Mouse (Mus musculus) lung, adult 18-20 months (tissue): ENCODE data around the gene Prickle2.

Source experiments
- DNase-seq, 2 experiments: peaks; one replicate each; pipeline ENCODE4 v3.0.0; 2022; ENCODE audit warnings: mixed read lengths in 2 of 2

Prickle2 gene

DNA sequence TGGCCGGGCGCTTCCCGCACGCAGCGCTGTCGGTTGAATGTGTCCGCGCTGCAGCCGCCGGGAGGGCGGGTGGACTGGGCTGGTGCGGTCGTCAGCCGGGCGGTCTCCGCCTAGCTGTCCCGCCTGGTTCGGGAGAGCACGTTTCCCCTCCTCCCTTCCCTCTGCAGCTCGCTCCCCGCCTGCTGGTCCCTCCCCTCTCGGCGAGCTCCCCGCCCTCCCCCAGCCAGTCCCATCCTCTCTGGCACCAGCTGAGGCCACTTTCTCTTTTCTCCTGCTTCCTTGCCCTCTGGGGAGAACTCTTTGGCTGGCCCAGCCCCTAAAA, at the start of gene Prickle2:
TSS of gene Prickle2 (minus strand) at position 11 of the 322 bp plus-strand sequence.
- peak; percentile 83 to 90 for DNase-seq

DNA sequence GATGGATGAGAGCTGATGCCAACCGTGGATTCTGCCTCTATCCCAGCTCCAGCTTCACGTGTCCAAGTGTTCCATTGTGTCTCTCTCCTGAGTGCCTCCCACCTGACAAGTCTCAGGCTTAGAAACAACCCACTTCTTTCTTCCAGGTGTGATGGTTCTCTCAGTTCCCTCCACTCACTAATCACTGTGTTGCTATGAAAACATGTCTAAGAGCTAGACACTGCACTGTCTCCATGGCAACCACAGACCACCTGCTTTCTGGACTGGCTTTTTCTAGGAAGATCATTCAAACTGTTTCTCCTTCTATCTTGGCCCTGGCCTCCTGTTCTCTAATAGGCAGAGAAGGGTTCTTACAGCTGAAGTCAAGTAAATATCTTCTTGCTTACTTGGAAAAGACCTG, 46.8 kb upstream of the Prickle2 start:
- no peak for DNase-seq

DNA sequence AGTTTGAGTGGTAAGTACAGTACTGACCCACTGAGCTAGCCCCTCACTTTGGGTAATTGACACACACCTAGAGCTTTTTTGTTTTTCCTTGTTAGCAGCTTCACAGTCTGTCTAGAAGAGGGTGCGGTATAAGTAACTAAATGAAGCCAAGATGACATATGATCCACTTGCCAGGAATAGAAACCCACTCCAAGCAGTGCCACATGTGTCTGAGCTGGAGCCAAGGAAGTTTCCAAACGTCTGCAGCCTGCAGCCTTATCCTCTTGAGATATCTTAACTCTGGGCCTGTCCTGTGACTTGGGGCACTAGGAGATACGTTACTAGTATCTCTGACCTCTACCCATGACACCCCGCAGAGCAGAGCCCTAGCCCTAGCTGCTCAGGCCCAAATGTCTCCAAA, 43.5 kb upstream of the Prickle2 start:
- DNase-seq, result no peak

DNA sequence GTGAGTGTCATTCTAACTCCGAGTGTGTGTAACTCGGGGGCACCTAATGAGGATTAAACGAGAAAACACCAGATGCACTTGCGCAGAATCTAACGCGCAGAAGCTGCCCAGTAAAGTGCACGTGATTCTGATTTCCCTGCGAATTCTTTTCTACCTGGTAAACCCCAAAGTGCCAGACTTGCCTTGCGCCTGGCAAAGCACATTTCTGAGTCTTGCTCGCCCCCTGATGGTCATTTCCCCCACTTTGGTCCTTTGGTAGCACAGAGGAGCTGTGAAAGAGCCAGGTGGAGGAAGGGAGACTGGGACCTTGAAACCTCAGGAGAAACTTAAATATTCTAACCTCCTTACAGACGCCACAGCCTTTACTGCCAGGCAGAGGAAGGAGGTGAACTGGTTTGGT, 37.6 kb upstream of the Prickle2 start:
- peak; percentile 42 to 67 for DNase-seq

DNA sequence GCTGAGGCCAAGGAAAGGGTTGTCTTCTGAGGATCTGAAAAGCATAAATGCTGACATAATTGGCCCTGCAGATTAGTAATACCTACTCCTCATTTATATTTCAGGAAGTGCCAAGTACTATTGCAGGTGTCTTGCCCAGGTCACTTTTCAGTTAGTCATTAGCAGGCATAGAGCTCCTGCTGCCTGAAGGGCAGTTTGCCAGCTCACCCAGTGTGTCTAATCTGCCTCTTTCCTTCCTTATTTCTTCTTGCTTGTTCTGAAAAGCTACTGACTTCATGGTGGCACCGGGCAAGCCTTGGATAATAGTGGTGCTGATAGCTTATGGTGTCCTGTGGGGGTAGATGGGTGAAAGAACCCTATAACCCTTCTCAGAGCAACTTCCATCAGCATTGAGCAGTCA, 31.2 kb upstream of the Prickle2 start:
- no peak for DNase-seq

DNA sequence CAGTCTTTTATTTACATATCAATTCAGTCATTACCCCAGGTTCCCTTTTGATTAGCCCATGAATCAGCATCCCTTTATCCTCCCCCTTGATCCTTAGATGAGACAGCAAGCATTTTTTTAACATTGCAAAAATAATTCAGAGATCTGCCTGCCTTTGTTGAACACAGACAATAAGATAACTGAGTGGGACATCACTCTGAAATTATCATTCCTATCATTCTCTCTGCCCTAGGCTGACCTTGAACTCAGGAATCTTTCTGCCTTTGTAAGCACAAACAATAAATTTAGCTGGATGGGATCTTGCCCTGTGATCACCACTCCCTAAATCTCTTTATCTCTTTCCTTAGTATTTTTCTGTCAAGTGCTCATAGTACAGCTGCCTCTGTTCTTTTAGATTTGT, 27.7 kb upstream of the Prickle2 start:
- DNase-seq, result no peak

DNA sequence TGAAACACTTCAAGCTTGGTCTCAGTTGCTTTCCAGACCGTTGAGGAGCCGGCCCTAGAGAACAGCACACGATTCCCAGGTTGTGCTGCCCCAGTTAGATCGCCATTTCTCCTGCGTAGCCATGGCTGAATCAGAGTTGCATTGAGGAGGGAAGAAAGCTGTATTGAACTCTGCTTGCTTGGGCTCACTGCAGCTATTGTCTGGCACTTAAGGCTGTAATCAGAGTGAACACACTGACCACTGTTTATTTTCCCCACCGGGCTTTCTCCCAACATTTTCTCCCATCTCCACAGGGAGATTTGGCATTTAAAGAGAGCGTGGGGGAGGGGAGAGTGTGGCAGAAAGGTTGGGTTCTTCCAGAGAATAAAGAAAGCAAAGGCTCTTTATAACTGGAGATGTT, 22.6 kb upstream of the Prickle2 start:
- peak in 1 of 2 experiments; percentile 10 for DNase-seq

DNA sequence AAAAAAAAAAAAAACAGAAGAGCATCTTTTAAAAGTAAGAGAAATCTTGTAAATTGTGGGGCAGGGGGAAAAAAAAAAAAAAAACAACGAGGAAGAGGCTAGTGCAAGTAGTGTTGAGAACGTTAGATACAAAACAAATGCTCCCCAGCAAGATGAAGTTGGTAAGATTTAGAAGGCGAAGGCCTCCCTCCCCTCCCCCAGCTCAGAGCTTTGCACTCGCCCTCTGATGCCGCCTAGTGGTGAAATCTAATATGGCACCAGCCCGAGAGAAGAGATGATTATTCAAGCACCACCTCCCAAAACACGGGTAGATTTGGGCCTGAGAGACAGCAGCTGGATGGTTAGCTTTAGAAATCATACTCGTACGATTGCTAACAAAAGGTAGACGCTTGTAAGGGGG, 22.1 kb upstream of the Prickle2 start:
- DNase-seq, result peak; percentile 72 to 83

DNA sequence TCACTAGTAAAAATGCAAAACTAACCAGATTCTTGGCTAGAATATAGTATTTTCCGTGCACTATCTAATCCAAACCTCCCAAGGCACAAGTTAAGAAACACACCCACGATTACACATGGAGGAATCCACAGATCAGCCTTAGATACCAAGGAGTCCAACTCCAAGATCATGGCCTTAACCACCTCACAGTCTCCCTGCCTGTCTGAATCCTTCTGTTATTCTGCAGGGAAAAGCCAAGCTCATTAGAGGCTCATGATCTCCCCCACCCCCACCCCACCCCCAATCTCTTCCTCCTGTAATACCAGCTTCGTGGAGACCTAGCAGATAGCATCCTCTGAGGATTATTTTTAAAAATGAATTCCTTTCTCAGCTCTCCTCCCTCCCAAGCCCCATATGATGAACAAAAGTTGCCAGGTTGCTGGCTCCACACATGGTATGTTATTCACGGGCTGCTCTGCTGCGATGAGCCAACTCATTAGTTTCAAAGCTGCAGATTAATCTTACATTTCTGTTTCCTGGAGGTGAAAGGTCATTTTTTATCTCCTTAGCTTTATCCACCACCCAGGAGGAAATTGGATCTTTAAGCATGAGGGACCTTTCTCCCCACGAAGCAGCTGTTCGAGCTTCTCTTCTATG, 21.5 kb upstream of the Prickle2 start:
- no peak for DNase-seq

DNA sequence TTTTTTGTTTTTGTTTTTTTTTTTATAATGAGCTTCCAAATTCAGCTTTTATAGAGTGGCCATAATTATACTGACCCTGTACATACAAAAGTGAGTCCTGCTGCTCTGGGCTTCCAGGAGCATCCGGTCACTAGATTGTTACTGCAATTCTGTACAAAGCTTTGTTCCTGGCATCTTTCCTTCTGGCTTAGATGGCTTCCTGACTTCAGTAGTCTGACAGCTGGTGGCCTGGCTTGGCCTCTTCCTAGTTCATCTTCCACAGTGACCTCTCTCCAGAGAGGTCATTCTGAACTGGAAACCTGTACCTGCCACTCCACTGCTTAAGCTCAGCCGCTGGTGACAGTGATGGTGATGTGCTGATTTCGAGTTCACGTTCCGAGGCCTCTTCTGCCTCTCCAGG, 20.2 kb upstream of the Prickle2 start:
- peak in 1 of 2 experiments; percentile 38 for DNase-seq

DNA sequence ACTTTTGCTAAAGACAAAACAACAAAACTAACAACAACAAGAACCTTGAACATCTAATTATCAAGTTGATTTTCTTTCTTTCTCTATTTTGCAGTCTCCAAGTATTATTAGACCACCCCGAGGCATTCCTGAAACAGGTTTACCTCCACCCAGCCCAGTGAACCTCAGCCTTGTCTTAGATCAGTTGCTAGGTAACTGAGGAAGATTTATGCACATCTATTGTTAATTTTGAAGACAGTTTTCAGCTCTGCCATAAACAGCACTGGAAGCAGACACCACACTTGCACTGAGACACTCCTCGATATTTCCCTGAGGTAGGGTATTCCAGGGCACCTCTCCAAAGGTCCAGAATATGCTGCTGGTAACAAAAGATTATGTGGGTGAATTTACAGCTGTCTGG, 18.4 kb upstream of the Prickle2 start:
- DNase-seq, result no peak

DNA sequence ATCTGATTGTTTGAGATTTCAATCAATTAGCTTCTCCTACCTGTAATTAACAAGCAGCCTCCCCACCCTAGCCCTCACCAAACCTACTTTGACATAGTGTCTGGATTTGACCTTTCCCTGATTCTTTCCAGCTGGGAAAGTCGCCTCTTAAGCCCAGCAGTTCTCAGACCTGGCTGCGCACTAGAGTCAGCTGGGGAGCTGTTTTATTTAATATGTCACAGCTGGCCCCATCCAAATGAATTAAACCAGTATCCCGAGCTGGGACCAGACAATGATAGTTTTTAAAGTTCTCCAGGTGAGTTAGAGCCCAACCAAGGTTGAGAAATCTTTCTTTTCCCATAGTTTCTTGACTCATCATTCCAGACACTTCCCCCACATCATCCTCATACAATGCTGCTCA, 9.9 kb upstream of the Prickle2 start:
- no peak for DNase-seq

DNA sequence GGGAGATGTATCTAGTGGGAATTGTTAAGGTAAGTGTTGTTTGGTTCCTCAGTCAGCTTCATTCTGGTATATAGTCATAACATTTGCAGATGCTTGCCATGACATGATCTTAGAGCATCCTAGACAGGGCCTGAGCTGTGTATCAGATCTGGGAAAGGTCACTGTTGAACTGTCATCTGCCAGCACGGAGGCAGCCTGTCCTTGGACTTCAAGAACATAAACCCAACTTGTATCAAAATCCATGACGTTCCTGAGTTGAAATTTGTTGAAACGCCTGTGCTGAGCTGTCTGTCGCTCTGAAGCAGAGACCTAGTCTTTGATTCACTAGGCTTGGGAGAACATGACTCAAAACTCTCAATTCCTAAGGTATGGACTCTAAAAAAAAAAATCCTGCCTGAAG, 8.8 kb upstream of the Prickle2 start:
- DNase-seq, result no peak

DNA sequence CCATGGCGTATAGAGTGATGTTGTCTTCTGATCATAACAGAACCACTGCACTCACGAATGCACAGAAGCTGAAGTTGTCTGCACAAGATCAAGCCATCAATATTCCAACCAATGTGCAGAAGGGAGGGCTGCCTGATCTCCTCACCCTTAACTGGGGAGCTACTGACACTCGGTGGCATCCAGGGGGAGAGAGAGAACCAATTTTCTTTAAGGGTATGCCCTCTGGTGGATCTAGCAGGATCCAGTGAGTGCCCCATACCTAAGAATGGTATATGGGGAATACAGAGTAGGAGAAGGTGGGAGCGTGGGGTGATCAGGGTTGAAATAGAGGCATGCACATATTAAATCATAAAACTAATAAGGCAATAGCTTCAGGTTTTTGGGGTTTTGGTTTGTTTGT, 2.2 kb upstream of the Prickle2 start:
- no peak for DNase-seq

DNA sequence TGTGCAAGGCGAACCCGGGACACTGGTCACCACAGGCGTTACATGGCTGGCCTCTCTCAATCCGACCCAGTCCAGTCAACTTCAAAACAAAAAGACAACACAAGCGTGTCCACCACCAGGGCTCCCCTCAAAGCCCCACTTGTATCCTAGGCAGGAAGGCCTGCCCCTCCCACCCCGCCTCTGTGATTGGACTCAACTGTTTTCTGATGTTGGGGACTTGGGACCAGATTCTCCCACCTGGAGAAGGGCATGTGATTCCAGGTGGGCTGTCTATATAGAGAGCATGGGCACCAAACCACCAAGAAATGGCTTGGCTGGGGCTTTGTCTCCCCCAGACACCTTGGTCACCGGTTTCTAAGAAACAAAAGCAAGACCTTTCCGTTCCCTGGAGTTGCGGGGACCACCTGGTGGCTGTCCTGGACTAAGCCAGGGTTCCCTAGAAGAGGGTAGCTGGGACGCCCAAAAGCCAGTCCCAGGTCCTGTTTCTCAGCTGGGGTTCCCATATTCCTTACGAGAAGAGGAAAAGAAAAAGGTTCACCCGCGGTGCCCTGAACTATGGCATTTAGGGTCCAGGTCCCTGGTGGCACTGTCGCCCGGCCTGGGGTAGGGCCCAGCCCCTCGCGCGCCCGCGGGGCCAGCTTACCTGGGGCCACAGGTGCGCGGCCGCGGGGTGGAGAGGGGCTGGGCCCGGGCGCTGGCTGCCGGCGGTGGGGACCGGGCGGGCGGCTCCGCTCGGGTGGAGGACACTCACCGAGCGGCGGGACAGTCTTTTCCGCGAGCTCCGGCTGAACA, 406 bp downstream of the Prickle2 start:
- DNase-seq, result peak; percentile 7 to 25

DNA sequence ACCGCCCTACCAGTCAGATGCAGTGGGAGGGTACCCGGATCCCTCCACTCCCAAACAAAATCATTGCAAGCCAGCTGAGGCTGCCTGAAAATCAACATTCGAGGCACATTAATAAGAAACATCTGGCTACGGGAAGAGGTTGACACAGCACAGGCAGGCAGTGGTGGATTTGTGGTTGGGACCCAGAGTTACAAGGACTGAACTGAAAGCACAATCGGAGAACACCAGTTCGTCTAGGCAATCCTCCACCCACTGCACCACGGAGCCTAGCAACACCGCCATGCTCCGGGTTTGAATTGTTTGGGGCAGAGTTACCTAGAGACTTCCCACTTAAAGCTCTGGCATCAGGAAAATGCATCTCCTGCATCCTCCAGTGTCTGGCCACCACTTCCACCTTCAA, 1.1 kb downstream of the Prickle2 start:
- peak in 1 of 2 experiments; percentile 33 for DNase-seq

DNA sequence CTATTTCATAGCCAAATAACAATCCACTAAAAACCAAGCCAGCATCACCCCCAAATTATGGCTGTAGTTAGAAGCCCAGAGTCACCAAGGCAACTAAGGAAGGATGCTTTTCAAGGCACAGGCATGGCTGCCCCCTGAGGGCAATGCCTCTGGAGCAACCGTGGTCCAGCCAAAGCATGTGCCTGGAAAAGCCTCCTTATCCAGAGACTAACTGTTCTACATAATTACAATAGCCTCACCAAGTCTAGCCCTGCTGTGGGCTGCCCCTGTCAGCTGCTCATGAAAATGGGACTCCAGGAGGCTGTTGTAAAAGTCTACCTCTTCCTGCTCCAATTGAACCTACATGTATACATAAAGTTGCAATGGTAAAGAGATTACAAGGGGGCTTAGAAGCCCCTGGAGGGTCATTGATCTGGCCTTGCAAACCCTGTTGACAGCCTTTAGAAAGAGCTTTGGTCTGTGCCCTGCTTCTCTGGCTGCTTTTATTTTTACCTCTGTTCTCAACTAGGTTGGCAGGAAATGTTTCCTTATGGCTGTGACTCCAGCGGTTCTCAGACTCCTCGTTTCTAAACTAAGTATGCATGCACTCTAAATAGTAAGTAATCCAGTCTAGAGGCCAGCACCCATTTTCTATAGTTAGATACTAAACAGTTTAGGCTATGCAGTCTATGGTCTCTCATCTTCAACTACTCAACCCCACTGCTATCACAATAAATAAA, 6.3 kb downstream of the Prickle2 start:
- DNase-seq, result no peak

DNA sequence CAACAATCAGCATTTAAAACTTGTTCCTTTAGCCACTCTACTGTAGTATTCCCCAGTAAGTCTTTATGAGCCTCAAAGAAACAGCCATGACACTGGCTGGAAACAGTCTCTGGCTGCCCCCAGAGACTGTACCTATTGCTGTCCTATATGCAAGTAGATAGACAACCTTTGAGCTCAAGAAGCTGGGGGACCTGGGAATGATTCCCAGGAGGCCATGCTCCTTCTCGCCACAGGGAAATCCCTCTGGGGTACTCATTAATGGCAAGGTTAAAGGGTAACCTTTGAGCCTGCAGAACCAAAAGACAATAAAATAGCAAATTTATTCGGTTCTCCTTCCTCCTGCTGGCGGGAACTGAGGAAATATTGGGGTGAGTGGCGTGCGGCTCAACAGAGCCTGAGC, 8.1 kb downstream of the Prickle2 start:
- no peak for DNase-seq

DNA sequence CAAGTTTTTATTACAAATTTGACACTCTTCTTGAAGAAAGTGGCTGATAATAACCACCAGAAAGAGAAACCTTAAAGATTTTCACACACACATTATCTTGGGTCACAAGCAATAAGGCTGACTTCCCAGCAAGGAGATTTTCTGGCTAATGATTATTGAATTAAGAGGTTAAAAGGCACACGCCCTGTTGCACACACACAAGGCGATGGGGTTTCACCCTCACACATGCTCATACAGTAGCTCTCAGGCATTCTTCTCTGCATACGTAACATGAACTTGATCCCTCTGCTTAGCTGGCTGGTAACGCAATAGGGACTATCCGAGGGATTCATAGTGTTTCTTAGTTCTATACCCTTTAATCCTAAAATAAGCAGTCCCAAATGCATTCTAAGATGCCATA, 18.6 kb downstream of the Prickle2 start:
- DNase-seq, result no peak

DNA sequence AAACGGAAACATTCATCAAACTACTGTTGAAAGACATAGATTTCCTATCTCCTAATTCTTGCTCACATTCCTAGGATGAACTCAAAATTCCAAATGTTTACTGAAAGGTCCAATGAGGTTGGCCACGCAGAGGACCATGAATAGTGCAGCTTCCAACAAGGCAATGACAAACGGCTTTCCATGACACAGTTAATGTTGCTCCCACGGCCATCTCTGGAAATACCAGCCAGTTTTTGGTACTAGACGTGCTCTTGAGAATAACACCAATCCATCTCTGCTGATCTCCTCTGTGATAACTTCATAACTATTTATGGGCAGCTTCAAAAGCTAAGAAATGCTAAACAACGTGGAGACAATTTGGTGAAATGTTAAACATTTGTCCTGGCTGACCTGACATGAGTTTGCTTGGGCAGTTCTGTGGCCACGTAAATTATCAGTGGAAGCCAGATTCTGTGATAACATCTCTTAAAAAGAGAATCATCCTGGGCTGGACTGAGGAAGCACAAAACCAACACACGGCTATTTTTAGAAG, 31.5 kb downstream of the Prickle2 start:
- DNase-seq, result peak; percentile 11 to 52

DNA sequence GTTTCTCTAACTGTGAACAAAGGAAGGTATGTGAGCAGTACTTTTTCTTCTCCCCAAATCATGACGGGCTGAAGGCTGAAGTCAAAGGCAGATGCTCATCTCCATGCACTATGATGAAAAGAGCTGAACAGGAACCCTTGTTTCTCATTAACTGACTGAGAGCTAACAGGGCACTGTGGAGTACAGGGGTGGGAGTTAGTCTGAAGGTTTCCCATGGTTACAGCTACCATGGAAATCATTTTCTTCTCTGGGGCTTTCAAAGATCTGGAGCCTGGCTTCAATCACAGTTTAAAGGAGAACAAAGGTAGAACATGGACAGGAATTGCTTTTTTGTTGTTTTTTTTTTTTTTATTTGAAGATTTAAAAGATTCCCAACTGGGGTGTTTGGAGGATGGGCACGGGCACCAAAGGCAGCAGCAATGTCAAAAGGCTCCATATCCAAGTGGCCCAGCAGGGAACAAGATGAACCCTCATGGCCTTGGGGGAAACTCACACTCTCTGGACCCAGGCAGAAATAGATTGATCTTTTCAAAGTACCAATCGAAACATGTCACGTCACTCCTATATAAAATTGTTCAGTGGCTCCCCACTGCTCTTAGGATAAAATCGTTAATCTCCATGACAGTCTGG, 35.3 kb downstream of the Prickle2 start:
- no peak for DNase-seq

DNA sequence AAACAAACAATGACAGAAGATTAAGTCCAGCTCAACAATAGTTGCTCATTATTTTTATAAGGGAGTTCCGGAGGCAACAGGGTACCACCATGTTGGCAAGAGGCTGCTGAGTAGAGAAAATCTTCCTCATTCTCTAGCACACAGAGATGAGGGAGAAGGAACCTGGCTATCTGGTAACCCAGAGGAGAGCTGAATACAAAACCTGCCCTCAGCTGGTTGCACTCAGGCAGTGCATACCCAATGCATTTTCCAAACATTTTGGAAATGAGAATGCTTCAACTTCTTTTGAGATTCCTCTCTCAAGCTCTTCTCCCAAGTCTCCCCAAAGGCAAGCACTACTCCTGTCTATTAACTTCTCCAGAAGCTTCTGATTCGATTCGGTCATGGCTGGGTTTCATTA, 36.3 kb downstream of the Prickle2 start:
- DNase-seq, result no peak

DNA sequence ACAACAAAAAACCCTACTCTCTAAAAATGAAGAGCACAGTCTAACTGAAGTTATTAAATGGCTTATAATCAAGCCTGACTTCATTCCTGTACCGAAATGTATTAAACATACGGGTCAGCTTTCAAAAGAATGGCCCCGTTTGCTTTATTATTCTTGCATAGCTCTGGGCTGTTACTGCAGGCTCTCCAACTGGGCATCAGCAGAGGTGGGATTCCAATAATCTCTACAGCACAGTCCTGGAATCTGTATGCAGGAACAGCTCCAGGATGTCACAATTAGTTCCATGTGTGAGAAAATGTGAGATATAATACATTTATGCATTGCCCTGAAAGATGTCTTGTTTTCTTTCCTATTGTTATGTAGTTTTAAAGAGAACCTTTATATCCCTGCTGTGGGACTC, 38.4 kb downstream of the Prickle2 start:
- DNase-seq, result no peak
